Mouse (Mus musculus) right cerebral cortex, postnatal 25 days (tissue): Measurements from ENCODE around the gene Smarce1.

Experiments used
- DNase-seq: peaks from one replicate; pipeline ENCODE4 v3.0.0; 2022

The Smarce1 gene

GRCm38 (mm10) chr11:99167576-99167975 is 63.2 kb downstream of the Smarce1 start:
- no peak for DNase-seq

- no peak for DNase-seq
These were observed 64.6 kb downstream of the Smarce1 start for GRCm38 (mm10) chr11:99166241-99166640.

GRCm38 (mm10) chr11:99165031-99165752 is 65.6 kb downstream of the Smarce1 start:
- no peak for DNase-seq

GRCm38 (mm10) chr11:99162972-99163686 is 67.7 kb downstream of the Smarce1 start:
- DNase-seq = no peak

GRCm38 (mm10) chr11:99161648-99162047 is 69.2 kb downstream of the Smarce1 start:
- DNase-seq = no peak

- DNase-seq = no peak
These were observed 70.6 kb downstream of the Smarce1 start for GRCm38 (mm10) chr11:99160228-99160627.
